Mouse (Mus musculus) ES-E14 (cell line): Measurements from ENCODE around the gene Ccdc92.

Source experiments
- CHD2 ChIP-seq: IDR thresholded peaks from 2 replicates; pipeline ENCODE4 v1.6.1; 2014; ENCODE audit warnings: mild to moderate bottlenecking, low read depth, low read length, inconsistent platforms
- HCFC1 ChIP-seq: IDR thresholded peaks from 2 replicates; pipeline ENCODE4 v1.6.1; 2012; ENCODE audit warnings: low read length, inconsistent platforms, borderline replicate concordance; ENCODE audit not compliant: insufficient read depth
- MAFK ChIP-seq: IDR thresholded peaks from 2 replicates; pipeline ENCODE4 v1.6.1; 2014; ENCODE audit warnings: mild to moderate bottlenecking, low read depth, low read length, inconsistent platforms; ENCODE audit not compliant: insufficient read depth
- ZC3H11A ChIP-seq: IDR thresholded peaks from 2 replicates; pipeline ENCODE4 v1.6.1; 2012; ENCODE audit warnings: low read depth, mild to moderate bottlenecking, inconsistent platforms, low read length, borderline replicate concordance

DNA sequence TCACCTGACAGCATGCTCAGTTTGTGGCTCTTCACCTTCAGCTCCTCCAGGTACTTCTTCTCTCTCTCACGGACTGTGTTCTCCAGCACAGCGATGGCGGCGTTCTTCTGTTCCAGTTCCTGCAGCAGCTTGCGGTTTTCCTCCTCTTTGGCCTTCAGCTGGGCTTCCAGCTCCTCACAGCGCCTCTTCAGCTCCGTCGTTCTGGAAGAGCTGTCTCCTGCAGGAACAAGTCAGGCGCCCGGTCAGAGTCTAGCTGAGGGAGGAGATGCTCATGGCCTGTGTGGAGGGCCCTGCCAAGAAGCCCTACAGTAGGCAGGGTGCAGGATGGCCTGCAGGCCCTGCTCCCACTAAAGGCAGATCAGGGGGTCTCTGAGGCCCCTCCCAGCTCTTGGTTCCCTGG, 26.1 kb downstream of the Ccdc92 start:
- TF ChIP-seq MAFK (no peak), ZC3H11A (no peak), HCFC1 (no peak), CHD2 (no peak)
